Mouse (Mus musculus): ENCODE measurements around the gene Shank1.
"Not testable (repeated sequence)": the region's sequence is repeated elsewhere in the genome, so short reads cannot be mapped to it uniquely, and the experiment has no call there.

The Shank1 gene

DNA sequence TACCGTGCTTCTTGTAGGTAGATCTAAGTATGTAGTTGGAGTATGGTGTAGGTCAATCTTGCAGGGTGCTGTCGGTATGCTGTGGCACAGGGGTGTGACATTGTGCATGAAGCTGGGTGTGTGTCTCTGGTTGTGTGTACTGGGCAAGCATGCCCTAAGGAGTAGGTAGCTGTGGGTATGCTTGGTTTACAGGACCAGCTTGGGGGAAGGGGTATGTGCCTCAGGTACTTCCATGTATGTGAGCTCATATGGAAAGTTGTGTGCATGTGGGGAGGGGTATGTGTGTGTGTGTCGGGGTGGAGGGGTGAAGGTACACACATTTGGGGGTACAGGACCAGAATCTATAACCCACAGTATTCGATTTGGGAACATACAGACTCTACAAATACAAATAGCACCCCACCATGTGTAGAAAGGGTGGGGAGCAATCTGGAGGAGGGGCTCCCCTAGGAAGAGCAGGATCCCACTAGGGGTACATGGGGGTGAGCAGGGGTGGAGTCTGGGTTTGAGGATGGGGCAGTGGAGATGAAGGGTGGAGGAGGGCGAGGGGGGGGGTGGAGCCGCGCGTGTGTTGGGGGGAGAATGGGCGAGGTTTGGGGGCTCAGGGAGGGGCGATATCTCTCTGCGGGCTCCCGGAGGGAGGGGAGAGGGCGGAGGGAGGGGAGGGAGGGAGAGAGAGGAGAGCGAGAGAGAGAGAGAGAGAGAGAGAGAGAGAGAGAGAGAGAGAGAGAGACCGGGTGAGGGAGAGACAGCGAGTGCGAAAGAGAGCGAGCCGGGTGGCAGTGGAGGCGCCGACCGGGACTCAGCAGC is at the start of gene Shank1:
Shank1 (plus strand) TSS at position 779 of the 810 bp plus-strand sequence.
- in situ Hi-C loops (cut with MboI, MseI) = loop anchor here (5.0 kb wide), 2 partner anchors 43 to 47 kb away; partner anchors contain the start of gene Gm15517

DNA sequence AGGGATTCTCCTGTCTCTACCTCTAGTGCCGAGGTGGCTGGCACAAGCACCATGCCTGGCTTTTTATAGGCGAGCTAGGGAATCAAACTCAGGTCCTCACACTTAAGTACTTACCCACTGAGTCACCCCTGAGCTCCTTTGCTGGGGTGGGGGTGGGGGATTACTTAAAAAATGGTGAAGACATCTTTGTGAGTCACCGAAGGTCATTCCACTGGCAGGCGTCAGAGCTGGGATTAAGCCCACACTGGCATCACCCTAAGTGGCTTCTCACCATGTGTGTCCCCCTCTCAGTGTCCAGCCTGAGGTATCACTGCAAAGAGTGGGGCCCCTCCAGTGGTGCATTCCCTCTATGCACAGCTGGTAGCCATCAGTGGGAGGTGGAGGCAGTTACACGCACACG is 49.6 kb upstream of the Shank1 start:
- in situ Hi-C loops (cut with MboI, MseI) = loop anchor here (5.0 kb wide), 2 partner anchors 47 to 207 kb away; partner anchors contain the start of genes Aspdh, Clec11a and Josd2

DNA sequence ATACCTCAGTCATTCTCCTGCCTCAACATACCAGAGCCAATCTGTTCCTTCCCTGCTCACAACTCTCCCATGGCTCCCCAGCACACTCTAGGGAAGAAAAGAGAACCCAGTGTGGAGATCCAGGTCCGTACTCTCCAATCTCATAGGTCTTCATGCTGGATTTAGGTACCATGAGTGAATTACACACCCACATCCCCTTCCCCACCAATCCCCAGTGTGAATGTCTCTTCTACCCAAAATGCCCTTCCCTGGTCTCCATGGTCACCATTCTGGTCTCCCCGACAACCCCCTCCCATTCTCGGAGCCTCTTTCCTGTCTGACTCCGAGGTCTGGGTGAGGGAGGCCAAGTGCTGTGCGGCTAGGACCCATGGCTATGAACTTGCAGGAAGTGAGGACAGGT is 48.9 kb upstream of the Shank1 start, which contains the start of gene Gm15517:
Gm15517 (plus strand) TSS at position 301 of the 400 bp plus-strand sequence.
- in situ Hi-C loops (cut with MboI, MseI) = loop anchor here (5.0 kb wide), 2 partner anchors 46 to 206 kb away; partner anchors contain the start of genes Aspdh, Clec11a and Josd2

DNA sequence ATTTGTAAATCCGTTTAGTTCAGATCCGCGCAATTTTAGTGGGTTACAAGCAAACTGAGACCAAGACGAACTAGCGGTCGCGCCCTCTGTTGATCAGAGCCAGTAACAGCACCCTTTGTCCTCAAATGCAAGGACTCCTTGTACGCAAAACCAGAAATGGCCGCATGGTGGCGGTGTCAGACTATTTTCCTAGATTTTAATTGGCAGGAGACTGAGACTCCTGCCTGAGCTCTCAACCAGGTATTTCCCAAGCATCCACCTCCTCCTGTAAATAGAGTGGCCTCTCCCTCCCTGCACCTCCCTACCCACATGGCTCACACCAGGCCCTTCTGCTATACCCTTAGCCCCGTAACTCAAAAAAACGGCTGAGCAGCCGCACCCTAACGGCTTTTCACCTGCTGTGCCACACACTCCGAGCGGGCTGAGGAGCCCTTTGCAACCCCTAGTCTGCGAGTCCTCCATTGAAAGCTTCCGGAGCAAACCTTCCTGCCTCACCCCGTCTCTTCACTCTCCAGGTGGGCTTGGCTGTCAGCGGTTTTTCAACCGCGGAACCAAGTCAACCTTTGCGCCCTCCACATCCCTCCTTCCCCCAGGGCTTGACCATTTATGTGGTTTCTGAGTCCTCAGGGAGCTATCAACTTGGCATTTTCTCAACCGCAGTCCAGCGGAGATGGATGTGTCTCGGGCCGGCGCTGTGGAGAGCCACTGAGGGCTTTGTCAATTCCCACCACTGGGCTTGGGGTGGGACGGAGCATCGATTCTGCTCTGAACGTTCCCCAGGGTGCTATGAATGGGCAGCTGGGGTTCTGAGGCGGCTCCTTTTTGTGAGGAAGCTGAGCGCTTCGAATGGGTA is 47.0 kb upstream of the Shank1 start:
- in situ Hi-C loops (cut with MboI, MseI) = loop anchor here (5.0 kb wide), 2 partner anchors 44 to 204 kb away; partner anchors contain the start of genes Aspdh, Clec11a and Josd2

DNA sequence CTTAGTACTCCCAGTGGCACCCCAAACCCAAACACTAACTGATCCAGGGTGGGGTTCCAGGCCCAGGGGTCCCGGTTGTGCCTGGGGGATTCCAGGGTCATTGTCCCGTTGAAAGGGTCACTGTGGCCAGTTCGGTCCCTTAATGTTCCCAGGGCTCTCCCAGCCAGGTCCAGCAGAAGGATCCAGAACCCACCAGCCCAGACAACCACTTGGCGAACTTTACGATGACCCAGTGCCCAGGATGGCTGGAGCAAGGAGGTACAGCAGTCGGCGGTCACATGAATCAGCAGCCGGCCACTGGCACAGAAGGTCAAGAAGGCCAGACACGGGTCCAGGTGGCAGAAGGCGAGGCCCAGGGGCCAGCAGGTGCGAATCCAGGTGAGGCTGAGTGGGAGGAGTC is 41.9 kb upstream of the Shank1 start:
- in situ Hi-C loops (cut with MboI, MseI) = loop anchor here (5.0 kb wide), 1 partner anchor 79 kb away; no protein-coding TSS in a partner anchor

DNA sequence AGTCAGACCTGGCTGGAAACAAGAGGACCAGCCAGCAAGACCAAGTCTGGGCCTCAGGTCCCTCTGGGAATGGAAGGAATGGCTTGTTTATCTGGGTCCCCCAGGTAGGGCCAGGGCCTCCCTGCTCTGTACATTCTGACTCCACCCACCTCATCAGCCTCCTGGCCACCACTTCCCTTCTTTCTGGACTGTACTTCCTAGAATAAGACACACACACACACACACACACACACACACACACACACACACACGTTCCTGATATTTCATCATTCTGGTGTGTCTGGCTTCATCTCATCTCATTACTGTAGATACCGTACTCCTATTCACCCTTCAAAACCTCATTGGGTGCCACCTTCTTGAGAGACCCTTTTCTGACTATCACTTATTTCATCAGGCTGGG is 40.7 kb upstream of the Shank1 start:
- in situ Hi-C loops (cut with MboI, MseI) = loop anchor here (5.0 kb wide), 1 partner anchor 78 kb away; no protein-coding TSS in a partner anchor

DNA sequence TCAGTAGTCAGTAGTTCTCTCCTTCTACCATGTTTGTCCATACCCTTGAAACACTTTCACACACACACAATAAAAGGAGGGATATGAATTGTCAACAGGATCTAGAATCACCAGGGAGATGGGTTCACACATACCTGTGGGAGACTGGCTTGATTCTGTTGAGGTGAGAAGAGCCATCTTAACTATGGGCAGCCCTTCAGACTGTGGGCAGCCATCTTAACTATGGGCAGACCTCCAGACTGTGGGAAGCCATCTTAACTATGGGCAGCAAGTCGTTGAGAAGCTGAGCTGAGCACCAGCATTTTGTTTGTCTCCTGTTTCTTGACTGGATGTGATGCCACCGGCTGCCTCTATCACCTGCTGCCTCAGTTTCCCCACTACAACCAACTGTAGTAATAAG is 38.7 kb upstream of the Shank1 start:
- in situ Hi-C loops (cut with MboI, MseI) = no loop called here

DNA sequence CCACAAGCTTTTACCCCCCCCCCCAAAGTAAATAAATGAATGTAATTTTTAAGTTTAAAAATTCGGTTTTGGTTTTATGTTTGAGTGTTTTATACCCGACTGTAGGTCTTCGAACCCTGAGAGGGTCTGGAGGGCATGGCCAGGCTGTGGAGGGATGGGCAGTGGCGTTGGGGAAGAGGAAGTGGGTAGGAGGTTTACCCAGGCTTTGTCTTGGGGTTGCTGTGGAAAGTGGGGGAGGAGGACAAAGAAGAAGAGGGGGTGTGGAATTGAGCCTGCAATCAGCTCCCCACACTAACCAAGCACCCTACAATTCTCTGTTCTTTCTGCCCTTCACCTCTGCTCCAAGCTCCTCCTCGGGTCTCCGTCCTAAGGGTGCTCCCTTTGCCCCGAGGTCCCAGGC is 37.5 kb upstream of the Shank1 start:
- in situ Hi-C loops (cut with MboI, MseI) = no loop called here

DNA sequence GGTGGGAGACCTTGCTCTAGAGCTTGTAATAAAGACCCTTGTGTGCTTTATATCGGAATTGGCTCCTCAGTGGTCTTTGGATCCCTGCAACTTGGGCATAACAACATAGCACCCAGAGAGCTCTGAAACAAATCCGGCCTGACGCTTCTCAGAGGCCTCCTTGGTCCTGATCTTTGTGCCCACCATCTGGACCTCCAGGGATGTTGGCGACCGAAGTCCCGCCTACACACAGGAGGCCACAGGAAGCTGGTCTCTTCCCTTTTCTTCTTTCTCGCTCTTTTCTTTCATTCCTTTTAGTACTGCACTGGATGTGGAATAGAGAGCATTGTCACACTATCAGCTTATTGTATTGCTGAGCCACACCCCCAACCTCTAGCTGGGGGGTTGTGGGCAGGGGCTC is 36.6 kb upstream of the Shank1 start:
- in situ Hi-C loops (cut with MboI, MseI) = no loop called here

DNA sequence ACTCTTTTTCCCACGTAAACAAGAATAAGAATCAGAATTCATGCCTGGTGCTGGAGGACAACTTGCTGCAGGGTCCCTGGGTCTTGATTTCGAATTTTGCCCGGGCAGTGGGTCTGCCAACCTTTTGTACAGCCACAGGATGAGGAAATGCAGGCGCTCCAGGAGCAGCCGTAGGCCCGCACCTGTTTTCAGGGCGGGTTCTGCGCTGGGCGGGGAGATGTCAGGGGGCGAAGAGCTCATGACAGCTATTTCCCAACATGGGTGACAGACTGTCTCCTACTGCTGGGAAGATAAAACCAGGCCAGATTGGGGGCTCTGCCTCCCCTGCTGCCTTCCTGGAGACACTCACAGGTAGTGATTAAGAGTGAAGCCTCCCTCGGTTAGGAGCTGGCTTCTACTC is 36.0 kb upstream of the Shank1 start:
- in situ Hi-C loops (cut with MboI, MseI) = no loop called here

DNA sequence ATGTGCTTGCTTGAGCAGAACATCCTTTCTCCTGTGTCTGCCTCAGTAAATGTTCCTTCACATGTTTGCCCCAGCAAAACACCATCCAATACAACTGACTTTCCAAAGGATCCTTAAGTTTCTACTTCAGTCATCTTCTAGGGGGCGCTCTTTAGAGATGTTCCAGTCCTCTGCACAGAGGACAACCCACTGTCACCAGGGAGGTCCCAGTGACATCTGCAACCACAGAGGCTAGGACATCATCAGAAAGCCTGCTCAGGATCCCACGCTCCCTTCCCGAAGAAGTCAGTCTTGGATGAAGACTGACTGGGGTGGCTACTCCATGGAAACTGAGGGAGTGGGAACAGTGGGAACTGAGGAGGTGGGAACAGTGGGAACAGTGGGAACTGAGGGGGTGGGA is 34.5 kb upstream of the Shank1 start:
- in situ Hi-C loops (cut with MboI, MseI) = no loop called here

DNA sequence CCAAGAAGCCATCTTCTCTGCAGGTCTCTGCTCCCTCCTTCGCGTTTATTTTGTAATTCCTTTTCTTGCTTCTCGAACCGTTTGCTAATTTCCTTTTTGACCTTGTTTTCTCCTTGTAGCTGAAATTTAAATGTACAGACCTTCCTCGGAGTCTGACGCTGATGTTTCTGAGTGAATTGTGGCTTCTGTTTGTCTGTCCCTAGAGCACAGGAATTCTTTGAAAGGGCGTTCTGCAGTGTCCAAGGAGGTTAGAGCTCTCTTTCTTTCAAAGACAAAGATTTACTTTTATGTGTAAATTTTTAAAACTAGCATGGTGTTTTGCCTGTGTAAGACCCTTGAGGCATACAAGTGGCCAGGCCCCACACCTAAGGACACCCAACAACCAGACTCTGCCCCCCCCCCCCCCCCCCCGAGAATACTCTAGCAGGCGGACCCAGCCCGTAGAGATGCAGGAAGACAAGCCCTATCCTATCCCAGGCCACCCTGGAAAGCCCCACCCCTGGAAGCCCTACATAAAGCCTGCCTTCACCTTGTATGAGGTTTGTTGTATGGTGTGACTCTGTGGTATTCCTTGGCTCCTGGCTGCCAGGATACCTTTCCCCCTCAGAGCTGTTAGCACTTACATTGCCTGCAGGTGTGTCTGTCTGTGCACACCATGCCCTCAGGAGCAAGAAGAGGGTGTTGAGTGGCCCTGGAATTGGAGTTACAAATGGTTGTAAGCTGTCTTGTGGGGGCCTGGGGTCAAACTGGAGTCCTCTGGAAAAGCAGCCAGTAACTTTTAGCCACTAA is 33.4 kb upstream of the Shank1 start:
- in situ Hi-C loops (cut with MboI, MseI) = no loop called here

DNA sequence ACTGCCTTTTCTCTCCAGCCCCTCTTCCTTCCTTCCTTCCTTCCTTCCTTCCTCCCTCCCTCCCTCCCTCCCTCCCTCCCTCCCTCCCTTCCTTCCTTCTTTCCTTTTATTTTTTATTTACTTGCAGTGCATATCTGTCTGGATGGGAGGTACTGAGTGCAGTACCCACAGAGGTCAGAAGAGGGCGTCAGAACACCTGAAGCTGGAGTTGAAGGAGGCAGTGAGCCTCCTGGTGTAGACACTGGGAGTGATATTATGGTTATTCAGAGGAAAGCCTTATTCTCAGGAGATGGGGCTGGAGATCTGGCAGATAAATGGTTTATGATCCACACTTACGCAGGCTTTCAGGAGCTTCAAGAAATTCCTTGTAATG is 32.8 kb upstream of the Shank1 start:
- in situ Hi-C loops (cut with MboI, MseI) = no loop called here

DNA sequence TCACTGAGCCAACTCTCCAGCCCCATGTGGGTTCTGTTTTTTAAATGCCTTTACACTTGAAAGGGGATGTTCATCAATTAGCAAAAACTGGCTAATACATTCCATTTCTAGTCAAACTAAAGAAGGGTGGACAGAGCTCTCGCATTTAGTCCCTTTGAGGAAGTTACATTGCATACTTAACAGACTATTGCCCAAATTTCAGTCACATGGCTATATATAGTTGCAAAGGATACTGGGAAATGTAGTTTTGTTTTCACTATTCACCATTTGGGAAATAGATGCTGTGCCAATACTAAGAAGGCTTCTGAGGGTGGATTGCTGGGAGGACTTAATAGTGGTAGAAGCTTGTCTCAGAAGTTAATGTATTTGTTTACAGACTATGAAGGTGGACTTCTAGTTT is 29.1 kb upstream of the Shank1 start:
- in situ Hi-C loops (cut with MboI, MseI) = loop anchor here (5.0 kb wide), 1 partner anchor 51 kb away; no protein-coding TSS in a partner anchor

DNA sequence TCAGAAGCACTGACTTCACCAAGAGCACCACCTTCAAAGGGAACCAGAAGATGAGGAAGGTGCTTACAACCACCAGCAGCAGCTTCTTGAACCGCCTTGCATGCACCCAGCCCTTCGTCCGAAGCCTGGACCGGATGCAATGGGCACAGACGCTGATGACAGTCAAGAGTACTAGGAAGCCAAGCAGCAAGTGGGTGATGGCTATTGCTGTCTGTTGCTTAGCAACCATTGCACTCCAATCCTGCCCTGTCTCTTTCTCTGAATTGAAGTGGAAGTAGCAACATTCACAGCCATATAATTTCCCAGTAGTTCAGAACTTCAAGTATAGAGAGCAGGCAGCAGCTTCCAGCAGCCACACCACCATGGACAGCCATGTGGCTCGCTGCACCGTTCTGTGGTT is 28.5 kb upstream of the Shank1 start:
- in situ Hi-C loops (cut with MboI, MseI) = loop anchor here (5.0 kb wide), 1 partner anchor 51 kb away; no protein-coding TSS in a partner anchor

DNA sequence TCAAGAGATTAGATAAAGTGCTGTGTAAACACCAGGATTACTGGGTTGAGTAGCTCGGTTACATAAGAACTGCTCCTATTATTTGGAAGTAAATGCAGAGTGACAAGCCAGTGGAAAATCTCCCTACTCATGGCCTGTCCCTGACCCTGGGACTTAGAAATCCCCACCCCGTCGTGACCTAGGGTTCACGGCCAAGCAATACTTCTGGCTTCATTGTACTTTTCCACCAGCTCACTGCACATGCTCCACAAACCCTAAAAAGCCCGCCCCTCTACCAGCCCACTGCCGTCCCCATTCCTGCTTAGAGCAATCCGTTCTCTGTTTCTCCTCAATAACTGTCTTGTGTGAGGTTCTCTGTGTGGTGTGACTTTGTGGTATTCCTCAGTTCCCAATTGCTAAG is 22.3 kb upstream of the Shank1 start:
- in situ Hi-C loops (cut with MboI, MseI) = no loop called here

DNA sequence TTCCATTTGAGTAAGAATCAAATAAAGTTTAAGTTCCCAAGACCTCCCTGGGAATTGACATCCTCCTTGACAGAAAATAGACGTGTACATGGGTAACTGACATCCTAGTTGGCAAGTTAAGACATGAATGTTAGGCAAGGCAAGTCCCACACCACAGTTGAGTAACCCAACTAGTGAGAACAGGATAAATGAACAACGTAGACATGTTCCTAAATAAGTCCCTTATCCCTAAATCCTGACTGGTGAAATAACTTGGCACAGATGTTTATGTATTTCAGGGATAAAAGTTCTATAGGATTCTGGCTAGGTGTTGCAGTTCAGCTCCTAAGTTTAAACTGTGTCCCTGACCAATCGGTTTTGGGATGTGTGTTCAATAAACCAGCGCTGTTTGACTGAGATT is 19.1 kb upstream of the Shank1 start:
- in situ Hi-C loops (cut with MboI, MseI) = no loop called here

DNA sequence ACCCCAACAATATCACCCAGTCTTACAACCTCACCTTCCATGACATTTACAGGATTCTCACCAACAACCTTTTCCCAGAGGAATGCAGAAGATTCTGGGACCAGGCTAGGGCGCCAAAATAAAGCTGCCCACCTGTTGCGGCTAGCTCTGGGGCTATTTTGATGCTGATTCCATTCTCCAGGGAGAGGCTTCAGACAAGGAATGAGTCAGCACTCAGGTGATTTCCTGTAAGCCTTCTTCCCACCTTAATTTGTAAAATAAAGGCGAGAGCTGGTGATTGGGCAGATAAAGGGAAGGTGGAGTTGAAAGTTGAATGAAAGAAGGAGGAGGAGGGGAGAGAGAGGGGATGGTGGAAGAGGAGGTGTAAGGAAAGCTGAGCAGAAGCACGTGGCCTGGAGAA is 18.6 kb upstream of the Shank1 start:
- in situ Hi-C loops (cut with MboI, MseI) = no loop called here

DNA sequence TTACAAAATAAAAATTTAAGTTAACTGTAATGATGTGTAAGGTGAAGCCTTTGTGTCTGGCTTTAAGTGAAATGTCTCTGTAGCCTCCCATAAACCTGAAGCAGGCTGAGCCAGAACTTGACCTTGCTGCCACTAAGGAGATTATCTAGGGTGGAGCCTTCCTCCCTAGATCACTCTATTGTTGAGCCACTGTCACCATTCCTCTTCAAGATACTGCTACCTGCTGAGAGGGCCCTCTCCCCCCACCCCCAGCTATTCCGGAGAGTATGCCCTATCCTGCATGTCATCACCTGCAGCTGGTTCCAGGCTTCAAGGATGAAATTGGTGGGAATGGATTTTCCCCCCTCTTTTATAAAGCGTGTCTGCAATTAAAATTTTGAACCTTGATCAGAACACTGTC is 12.6 kb upstream of the Shank1 start:
- in situ Hi-C loops (cut with MboI, MseI) = not testable (repeated sequence)

DNA sequence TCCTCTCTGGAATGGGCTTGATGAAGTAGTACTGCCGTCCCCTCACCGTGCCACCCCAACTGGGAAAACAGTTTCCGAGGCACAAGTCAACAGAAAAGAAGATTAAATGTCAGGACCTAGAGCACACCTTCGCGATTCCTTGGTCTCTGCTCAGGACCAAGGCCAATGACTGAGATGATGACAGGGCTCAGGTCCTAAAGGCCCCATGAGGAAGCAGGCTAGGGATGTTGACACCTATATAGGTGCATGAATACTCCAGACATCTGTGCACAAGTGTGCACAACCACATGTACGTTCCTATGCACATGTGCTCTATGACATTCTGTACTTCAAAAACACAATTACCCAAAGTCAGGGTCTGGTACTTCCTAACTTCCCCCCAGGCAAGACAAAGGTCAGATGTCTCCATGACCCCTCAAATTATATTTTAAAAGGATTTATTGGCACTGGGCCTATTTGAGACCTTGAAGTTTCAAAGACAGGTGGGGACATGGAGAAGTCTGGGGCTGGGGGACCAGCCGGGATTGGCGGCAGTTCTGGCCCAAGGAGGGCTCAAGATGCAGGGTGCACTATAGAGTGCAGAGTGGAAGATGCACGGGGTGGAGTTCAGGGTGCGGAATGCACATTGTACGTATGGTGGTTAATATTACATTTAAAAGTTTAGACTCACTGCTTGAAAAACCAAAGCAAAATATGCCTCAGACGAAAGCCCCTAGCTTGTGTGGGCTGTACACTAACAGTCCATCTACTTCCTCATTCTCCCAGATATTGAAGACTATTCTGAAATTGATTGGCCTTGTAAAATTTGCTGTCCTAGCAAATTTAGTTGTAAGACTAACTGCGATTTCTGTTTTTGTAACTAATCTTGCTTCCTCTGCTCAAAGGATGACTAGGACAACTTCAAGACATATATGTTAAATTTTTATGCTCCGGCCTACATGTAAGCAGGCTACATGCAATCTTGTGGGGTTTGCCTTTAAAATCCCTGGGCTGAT is 6.4 kb upstream of the Shank1 start:
- in situ Hi-C loops (cut with MboI, MseI) = no loop called here

Data from T-helper 2 cell (primary cell).